Mouse (Mus musculus) heart, embryonic 14.5 days (tissue): ENCODE results near the gene Dhx40. TPM values are rescaled to one million over a fixed set of nuclear protein-coding genes. Genes with fewer than 3 reads are reported as not detected.

ENCODE experiments used
- ATAC-seq: fragments of 200-750 bp; cut with Nextera tagmentation; 2 replicates; pipeline ENCODE4 v1.8.0; 2017; ENCODE audit warnings: low read depth, moderate TSS enrichment; ENCODE audit not compliant: insufficient number of reproducible peaks, insufficient read depth, low FRiP score
- H3K27ac ChIP-seq, 2 experiments: fragments of 200-500 bp in 1 of 2; fragments of 300-500 bp in 1 of 2; sonication (generic) in 1 of 2; replicated peaks in 1 of 2; 2 replicates each; pipeline ENCODE4 v1.5.1; 2012 to 2014; ENCODE audit warnings: low read depth in 2 of 2, low read length in 2 of 2, control low read depth in 1 of 2, mild to moderate bottlenecking in 1 of 2, mixed read lengths in 1 of 2; ENCODE audit not compliant: control insufficient read depth in 1 of 2, insufficient read depth in 1 of 2
- H3K27me3 ChIP-seq: fragments of 300-500 bp; sonication (generic); 2 replicates; pipeline ENCODE4 v1.6.1; 2014; ENCODE audit warnings: mild to moderate bottlenecking, low read length, control low read depth; ENCODE audit not compliant: control insufficient read depth, insufficient read depth
- H3K36me3 ChIP-seq: fragments of 300-500 bp; sonication (generic); 2 replicates; pipeline ENCODE4 v1.6.1; 2014; ENCODE audit warnings: mild to moderate bottlenecking, control low read depth, low read length, mixed read lengths; ENCODE audit not compliant: control insufficient read depth, insufficient read depth
- H3K4me1 ChIP-seq, 2 experiments: fragments of 200-500 bp in 1 of 2; fragments of 300-500 bp in 1 of 2; sonication (generic) in 1 of 2; 2 replicates each; pipeline ENCODE4 v1.6.1; 2012 to 2014; ENCODE audit warnings: low read length in 2 of 2, control low read depth in 1 of 2, mixed read lengths in 1 of 2; ENCODE audit not compliant: control insufficient read depth in 2 of 2, insufficient read depth in 2 of 2
- H3K4me2 ChIP-seq: fragments of 300-500 bp; sonication (generic); 2 replicates; pipeline ENCODE4 v1.6.1; 2014; ENCODE audit warnings: mild to moderate bottlenecking, low read length
- H3K4me3 ChIP-seq, 2 experiments: fragments of 200-500 bp in 1 of 2; fragments of 300-500 bp in 1 of 2; sonication (generic) in 1 of 2; 2 replicates each; pipeline ENCODE4 v1.5.1; 2012 to 2014; ENCODE audit warnings: low read length in 2 of 2, mild to moderate bottlenecking in 2 of 2, control low read depth in 1 of 2, low read depth in 1 of 2, moderate library complexity in 1 of 2; ENCODE audit not compliant: control insufficient read depth in 1 of 2, insufficient read depth in 1 of 2
- H3K9ac ChIP-seq: fragments of 300-500 bp; sonication (generic); 2 replicates; pipeline ENCODE4 v1.6.1; 2014; ENCODE audit warnings: mild to moderate bottlenecking, low read length
- H3K9me3 ChIP-seq: fragments of 300-500 bp; sonication (generic); 2 replicates; pipeline ENCODE4 v1.6.1; 2016; ENCODE audit warnings: low read length, control low read depth; ENCODE audit not compliant: control insufficient read depth
- WGBS: fragments of 180-500 bp; shearing (Covaris S2); extraction: QIAGEN DNeasy Blood & Tissue Kit; methylation state at CpG from one replicate; pipeline ENCODE4 v1.1.7; 2014; 5-methylcytosine and 5-hydroxymethylcytosine counted together
- polyA plus RNA-seq: library from polyadenylated mRNA; unstranded; fragments of >200 nt; fragmentation: Nextera tagmentation; extraction: Ambion mirVana; gene quantifications from 2 replicates; pipeline ENCODE4 v1.2.1, GENCODE M21; 2014

Dhx40 gene
- polyA plus RNA-seq, 1 experiment from 2014 or later, result 17.0 TPM

- peak within 1 kb of the TSS; percentile 96 to 99 for H3K27ac ChIP-seq
- under 1% methylated on average over 71 of the region's 73 CpGs for WGBS
- H3K9me3 ChIP-seq, result no peaks in the 10 kb centered on the region
- H3K36me3 ChIP-seq, result no peaks in the 10 kb centered on the region
- peak; percentile 89 for ATAC-seq
- H3K27me3 ChIP-seq, result no peaks in the 10 kb centered on the region
- H3K4me3 ChIP-seq, result peak within 1 kb of the TSS; percentile 82 to 88
- H3K9ac ChIP-seq, result peak within 1 kb of the TSS; percentile 94
- H3K4me1 ChIP-seq, result peaks cover 2 to 29% of the 10 kb centered on the region in 2 experiments; a peak in 3 of 4 replicates
- peak within 1 kb of the TSS; percentile 88 for H3K4me2 ChIP-seq
Measured at GRCm38 (mm10) chr11:86757480-86758371, 49.8 kb downstream of the Dhx40 start, which contains the start of gene Cltc. Cltc (minus strand) TSS chr11:86757565.

- H3K36me3 ChIP-seq, result no peaks in the 10 kb centered on the region
- no peak for ATAC-seq
- H3K9me3 ChIP-seq, result no peaks in the 10 kb centered on the region
- peaks cover 2 to 34% of the 10 kb centered on the region in 2 experiments; a peak in 3 of 4 replicates for H3K4me1 ChIP-seq
- H3K27ac ChIP-seq, result peak overlapping the region; percentile 96 to 99
- H3K9ac ChIP-seq, result peak overlapping the region; percentile 94
- H3K4me3 ChIP-seq, result peak overlapping the region; percentile 82 to 88
- H3K4me2 ChIP-seq, result peak overlapping the region; percentile 88
- no peaks in the 10 kb centered on the region for H3K27me3 ChIP-seq
- WGBS, result 1% methylated on average over 18 of the region's 18 CpGs
Measured at GRCm38 (mm10) chr11:86757142-86757479, 50.4 kb downstream of the Dhx40 start.

- Histone ChIP-seq H3K27me3 (no peaks in the 10 kb centered on the region), H3K9ac (peak overlapping the region; percentile 94), H3K4me1 (peaks cover 2 to 38% of the 10 kb centered on the region in 2 experiments; a peak in 3 of 4 replicates), H3K27ac (peak overlapping the region; percentile 96 to 99), H3K9me3 (no peaks in the 10 kb centered on the region), H3K36me3 (no peaks in the 10 kb centered on the region), H3K4me3 (peak overlapping the region; percentile 82 to 88), H3K4me2 (peak overlapping the region; percentile 88)
- no peak for ATAC-seq
- WGBS, result under 1% methylated on average over 31 of the region's 31 CpGs
Measured at GRCm38 (mm10) chr11:86756156-86757141, 51.1 kb downstream of the Dhx40 start.

- Histone ChIP-seq H3K9ac (no peak overlapping the region), H3K4me1 (peaks cover 0 to 47% of the 10 kb centered on the region in 2 experiments; a peak in 2 of 4 replicates), H3K9me3 (no peaks in the 10 kb centered on the region), H3K36me3 (no peaks in the 10 kb centered on the region), H3K4me2 (no peak overlapping the region), H3K4me3 (no peak overlapping the region), H3K27ac (no peak overlapping the region), H3K27me3 (no peaks in the 10 kb centered on the region)
- no peak for ATAC-seq
Measured at GRCm38 (mm10) chr11:86752404-86752803, 55.1 kb downstream of the Dhx40 start.

GRCm38 (mm10) chr11:86751010-86751409 is 56.5 kb downstream of the Dhx40 start:
- 89% methylated on average over 1 of the region's 1 CpGs for WGBS
- no peak for ATAC-seq

GRCm38 (mm10) chr11:86749776-86750423 is 57.6 kb downstream of the Dhx40 start:
- Histone ChIP-seq H3K9ac (no peak overlapping the region; the same call in 1 of the 2 replicates), H3K9me3 (no peaks in the 10 kb centered on the region), H3K27ac (no peak overlapping the region; a peak in 1 of 4 replicates), H3K27me3 (no peaks in the 10 kb centered on the region), H3K36me3 (no peaks in the 10 kb centered on the region), H3K4me2 (peak overlapping the region; percentile 38), H3K4me3 (no peak overlapping the region), H3K4me1 (peaks cover 0 to 55% of the 10 kb centered on the region in 2 experiments; a peak in 2 of 4 replicates)
- WGBS, result 61% methylated on average over 3 of the region's 3 CpGs
- no peak for ATAC-seq

More at GRCm38 (mm10) chr11:86751010-86751409, 56.5 kb downstream of the Dhx40 start:
- H3K9me3 ChIP-seq, result no peaks in the 10 kb centered on the region
- H3K4me2 ChIP-seq, result no peak overlapping the region
- no peaks in the 10 kb centered on the region for H3K27me3 ChIP-seq
- no peaks in the 10 kb centered on the region for H3K36me3 ChIP-seq
- H3K27ac ChIP-seq, result no peak overlapping the region
- no peak overlapping the region for H3K9ac ChIP-seq
- no peak overlapping the region for H3K4me3 ChIP-seq
- H3K4me1 ChIP-seq, result peaks cover 0 to 53% of the 10 kb centered on the region in 2 experiments; a peak in 2 of 4 replicates
